Mouse (Mus musculus) embryonic facial prominence, embryonic 10.5 days (tissue): ENCODE results near the gene Zfp526. TPM values are rescaled to one million over a fixed set of nuclear protein-coding genes. Genes with fewer than 3 reads are reported as not detected.

Experiments
- DNase-seq: peaks from one replicate; pipeline ENCODE4 v3.0.0-alpha.2; 2017; ENCODE audit warnings: low spot score
- H3K27ac ChIP-seq: fragments of 300-500 bp; sonication (generic); replicated peaks from 2 replicates; pipeline ENCODE4 v1.5.1; 2016; ENCODE audit warnings: mild to moderate bottlenecking
- H3K27me3 ChIP-seq: fragments of 300-500 bp; sonication (generic); replicated peaks from 2 replicates; pipeline ENCODE4 v1.6.1; 2016; ENCODE audit warnings: low read depth, mild to moderate bottlenecking; ENCODE audit not compliant: poor library complexity, severe bottlenecking
- H3K36me3 ChIP-seq: fragments of 300-500 bp; sonication (generic); replicated peaks from 2 replicates; pipeline ENCODE4 v1.6.1; 2016; ENCODE audit warnings: mild to moderate bottlenecking, moderate library complexity
- H3K4me1 ChIP-seq: fragments of 300-500 bp; sonication (generic); 2 replicates; pipeline ENCODE4 v1.6.1; 2016
- H3K4me3 ChIP-seq: fragments of 300-500 bp; sonication (generic); 2 replicates; pipeline ENCODE4 v1.5.1; 2016; ENCODE audit warnings: mild to moderate bottlenecking, moderate library complexity
- H3K9me3 ChIP-seq: fragments of 300-500 bp; sonication (generic); 2 replicates; pipeline ENCODE4 v1.6.1; 2016; ENCODE audit warnings: mild to moderate bottlenecking
- WGBS: fragments of 180-500 bp; shearing (Covaris S2); methylation state at CpG from one replicate; pipeline ENCODE4 v1.1.7; 2016; 5-methylcytosine and 5-hydroxymethylcytosine counted together
- polyA plus RNA-seq: library from polyadenylated mRNA; unstranded; fragments of >200 nt; fragmentation: Nextera tagmentation; extraction: Ambion mirVana; gene quantifications from 2 replicates; pipeline ENCODE4 v1.2.1, GENCODE M21; 2016

Zfp526 gene
- polyA plus RNA-seq, 1 experiment from 2014 or later = 2.7 TPM

DNA sequence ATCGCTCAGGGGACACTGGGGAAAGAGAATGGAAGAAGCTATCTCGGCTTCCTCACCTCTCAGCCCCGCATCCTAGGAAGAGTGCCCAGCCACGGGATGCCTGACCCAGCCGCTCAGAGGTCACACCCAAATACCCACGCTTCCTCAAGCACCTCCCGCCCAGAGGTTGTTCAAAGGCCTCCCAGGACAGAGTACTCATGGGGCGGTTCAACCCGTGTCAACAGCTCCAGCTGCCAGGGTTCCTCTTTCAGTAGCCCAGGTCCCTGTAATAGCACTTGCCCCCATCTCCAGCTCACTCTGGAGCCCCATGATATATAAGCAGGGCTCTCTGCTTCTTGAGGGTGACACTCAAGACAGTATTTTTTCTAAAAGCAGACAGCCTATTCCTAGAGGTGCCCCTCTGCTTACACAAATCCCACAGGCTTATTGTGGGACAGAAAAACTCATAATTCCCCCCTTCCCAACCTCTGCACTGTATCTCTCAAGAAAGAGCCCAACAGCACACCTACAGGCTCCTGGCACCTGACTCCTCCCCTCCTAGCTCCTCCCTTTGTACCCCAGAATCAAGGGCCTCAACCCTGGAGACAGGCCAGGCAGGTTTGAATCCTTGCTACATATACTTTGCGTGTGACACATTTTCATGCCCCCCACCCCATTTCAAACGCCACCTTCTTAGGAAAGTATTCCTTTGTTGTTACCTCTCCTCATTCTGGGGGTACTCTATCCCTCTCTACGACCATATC lies 3.4 kb upstream of the Zfp526 start:
- 60% methylated on average over 12 of the region's 12 CpGs for WGBS
- H3K9me3 ChIP-seq = no peaks in the 10 kb centered on the region
- DNase-seq = no peak
- peaks cover 23% of the 10 kb centered on the region for H3K36me3 ChIP-seq
- peaks cover 47% of the 10 kb centered on the region for H3K4me1 ChIP-seq
- H3K27ac ChIP-seq = no peak overlapping the region
- peak overlapping the region; percentile 67 for H3K4me3 ChIP-seq
- no peaks in the 10 kb centered on the region for H3K27me3 ChIP-seq

DNA sequence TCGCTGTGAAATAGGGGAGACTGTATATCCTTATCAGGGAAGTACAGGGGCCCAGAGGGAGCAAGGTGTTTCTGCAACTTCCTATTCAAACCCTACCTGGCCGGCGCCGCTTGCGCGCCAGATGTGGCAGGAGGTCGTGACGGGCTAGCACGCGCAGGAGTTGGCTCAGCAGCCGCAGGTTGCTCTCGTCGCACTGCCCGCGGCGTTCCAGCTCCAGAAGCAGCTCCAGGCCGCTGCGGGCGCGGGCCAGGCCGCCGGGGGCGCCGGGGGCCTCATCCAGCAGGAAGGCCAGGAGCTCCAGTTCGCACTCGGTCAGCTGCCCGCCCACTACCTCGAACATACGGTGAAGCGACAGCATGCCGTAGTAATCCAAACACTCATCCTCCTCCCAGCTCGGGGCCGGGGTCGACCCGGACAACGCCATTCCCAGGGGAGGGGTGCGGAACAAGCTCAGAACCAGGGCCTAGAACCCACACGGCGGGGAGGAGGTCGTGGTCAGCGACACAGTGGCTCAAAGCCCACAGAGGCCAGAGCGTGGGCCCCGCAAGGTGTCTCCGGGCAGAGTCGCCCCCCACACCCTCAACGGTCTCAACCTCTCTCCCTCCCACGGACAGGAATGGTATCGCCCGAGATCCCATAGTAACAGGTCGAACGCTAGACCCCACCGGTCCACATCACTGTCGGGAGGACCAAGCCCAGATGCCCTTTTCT lies 2.4 kb upstream of the Zfp526 start:
- DNase-seq = peak; percentile 86
- Histone ChIP-seq H3K27ac (peak overlapping the region; percentile 93), H3K4me1 (peaks cover 47% of the 10 kb centered on the region), H3K27me3 (no peaks in the 10 kb centered on the region), H3K4me3 (peak overlapping the region; percentile 67), H3K36me3 (peaks cover 30% of the 10 kb centered on the region), H3K9me3 (no peaks in the 10 kb centered on the region)
- under 1% methylated on average over 53 of the region's 53 CpGs for WGBS

- under 1% methylated on average over 16 of the region's 16 CpGs for WGBS
- Histone ChIP-seq H3K4me1 (peaks cover 47% of the 10 kb centered on the region), H3K36me3 (peaks cover 30% of the 10 kb centered on the region), H3K4me3 (peak overlapping the region; percentile 67), H3K9me3 (no peaks in the 10 kb centered on the region), H3K27me3 (no peaks in the 10 kb centered on the region), H3K27ac (peak overlapping the region; percentile 93)
- no peak for DNase-seq
These were observed 1.8 kb upstream of the Zfp526 start for GRCm38 (mm10) chr7:25219416-25219750.

GRCm38 (mm10) chr7:25219756-25220456 lies 1.3 kb upstream of the Zfp526 start:
- H3K36me3 ChIP-seq = peaks cover 33% of the 10 kb centered on the region
- DNase-seq = peak; percentile 95
- peaks cover 47% of the 10 kb centered on the region for H3K4me1 ChIP-seq
- H3K27me3 ChIP-seq = no peaks in the 10 kb centered on the region
- H3K4me3 ChIP-seq = peak overlapping the region; percentile 67
- no peaks in the 10 kb centered on the region for H3K9me3 ChIP-seq
- H3K27ac ChIP-seq = peak overlapping the region; percentile 93
- 4% methylated on average over 31 of the region's 31 CpGs for WGBS

DNA sequence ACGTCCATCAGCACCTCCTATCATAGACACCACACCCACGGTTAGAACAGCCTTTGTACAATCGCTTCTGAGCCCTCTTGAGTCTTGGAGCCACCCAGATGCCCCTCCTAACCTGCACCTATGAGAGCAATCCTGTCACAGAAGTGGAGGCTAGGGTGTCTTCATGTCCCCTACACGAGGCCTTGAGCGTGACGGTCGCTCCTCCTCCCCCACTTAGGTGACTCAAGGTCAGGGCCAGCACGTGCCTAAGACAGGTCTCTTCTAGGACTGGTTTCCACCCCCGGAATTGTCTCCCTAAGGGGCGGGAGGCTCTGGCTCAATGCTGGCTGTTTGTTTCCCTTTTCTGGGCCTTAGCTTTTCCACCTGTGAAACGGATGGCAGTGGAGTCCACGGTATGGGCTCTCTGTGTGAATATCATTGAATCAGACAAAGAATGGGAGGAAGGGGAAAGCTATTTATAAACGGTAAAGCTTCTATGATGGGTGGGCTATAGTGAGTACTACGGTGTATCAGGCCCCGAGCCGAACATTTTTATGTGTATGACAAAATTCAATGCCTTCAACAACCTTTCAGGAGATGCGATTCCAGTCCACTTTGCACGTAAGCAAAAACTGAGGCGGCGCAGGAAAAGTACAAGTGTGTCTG lies 646 bp upstream of the Zfp526 start, which contains the start of gene Dedd2:
Dedd2 (minus strand) TSS at position 159 of the 645 bp plus-strand sequence.
- Histone ChIP-seq H3K36me3 (peaks cover 33% of the 10 kb centered on the region), H3K27me3 (no peaks in the 10 kb centered on the region), H3K9me3 (no peaks in the 10 kb centered on the region), H3K4me1 (peaks cover 47% of the 10 kb centered on the region), H3K27ac (peak within 1 kb of the TSS; percentile 93), H3K4me3 (peak within 1 kb of the TSS; percentile 67)
- DNase-seq = no peak
- WGBS = 11% methylated on average over 20 of the region's 20 CpGs

- peaks cover 49% of the 10 kb centered on the region for H3K36me3 ChIP-seq
- H3K27me3 ChIP-seq = no peaks in the 10 kb centered on the region
- peak overlapping the region; percentile 93; the same call in 1 of the 2 replicates for H3K27ac ChIP-seq
- DNase-seq = no peak
- peaks cover 46% of the 10 kb centered on the region for H3K4me1 ChIP-seq
- 89% methylated on average over 10 of the region's 10 CpGs for WGBS
- no peaks in the 10 kb centered on the region for H3K9me3 ChIP-seq
- peak overlapping the region; percentile 67 for H3K4me3 ChIP-seq
These were observed 1.2 kb downstream of the Zfp526 start for GRCm38 (mm10) chr7:25222275-25222967.

GRCm38 (mm10) chr7:25227523-25228300 lies 6.5 kb downstream of the Zfp526 start:
- Histone ChIP-seq H3K4me1 (peaks cover under 1% of the 10 kb centered on the region), H3K9me3 (no peaks in the 10 kb centered on the region), H3K4me3 (no peak overlapping the region), H3K36me3 (peaks cover 99% of the 10 kb centered on the region), H3K27ac (no peak overlapping the region), H3K27me3 (no peaks in the 10 kb centered on the region)
- WGBS = 92% methylated on average over 1 of the region's 1 CpGs
- no peak for DNase-seq

GRCm38 (mm10) chr7:25230690-25231285 lies 9.6 kb downstream of the Zfp526 start:
- Histone ChIP-seq H3K9me3 (no peaks in the 10 kb centered on the region), H3K4me1 (peaks cover 8% of the 10 kb centered on the region), H3K4me3 (no peak overlapping the region), H3K36me3 (peaks cover 99% of the 10 kb centered on the region), H3K27ac (no peak overlapping the region), H3K27me3 (no peaks in the 10 kb centered on the region)
- no peak for DNase-seq
- WGBS = 86% methylated on average over 9 of the region's 9 CpGs

GRCm38 (mm10) chr7:25232101-25232648 lies 10.9 kb downstream of the Zfp526 start:
- no peak for DNase-seq
- Histone ChIP-seq H3K4me1 (peaks cover 20% of the 10 kb centered on the region), H3K27me3 (no peaks in the 10 kb centered on the region)

DNA sequence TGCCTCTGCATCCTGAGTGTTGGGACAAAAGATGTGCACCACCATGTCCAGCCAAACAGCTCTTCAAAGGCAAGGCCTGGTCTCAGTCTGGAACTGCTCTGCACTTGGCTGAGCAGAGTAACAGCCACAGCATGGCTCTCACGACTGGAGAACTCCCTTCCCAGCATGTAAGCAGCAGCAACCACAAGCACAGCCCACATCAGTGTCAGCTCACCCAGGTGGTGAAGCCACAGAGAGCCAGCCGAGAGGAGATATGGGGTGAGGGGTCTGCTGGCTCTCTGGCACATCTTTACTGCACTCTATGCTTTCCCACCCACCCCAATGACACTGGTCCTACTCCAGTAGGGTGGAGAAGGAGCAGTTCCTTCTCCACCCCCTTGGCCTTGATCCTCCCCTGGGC lies 11.8 kb downstream of the Zfp526 start:
- H3K27me3 ChIP-seq = no peaks in the 10 kb centered on the region
- H3K36me3 ChIP-seq = peaks cover 77% of the 10 kb centered on the region
- H3K9me3 ChIP-seq = no peaks in the 10 kb centered on the region
- peak overlapping the region; percentile 22; the same call in 1 of the 2 replicates for H3K4me3 ChIP-seq
- 87% methylated on average over 2 of the region's 2 CpGs for WGBS
- DNase-seq = no peak
- H3K4me1 ChIP-seq = peaks cover 20% of the 10 kb centered on the region
- no peak overlapping the region for H3K27ac ChIP-seq

More at GRCm38 (mm10) chr7:25232101-25232648, 10.9 kb downstream of the Zfp526 start:
- Histone ChIP-seq H3K4me3 (no peak overlapping the region), H3K27ac (no peak overlapping the region), H3K36me3 (peaks cover 86% of the 10 kb centered on the region), H3K9me3 (no peaks in the 10 kb centered on the region)
- WGBS = 66% methylated on average over 5 of the region's 5 CpGs

DNA sequence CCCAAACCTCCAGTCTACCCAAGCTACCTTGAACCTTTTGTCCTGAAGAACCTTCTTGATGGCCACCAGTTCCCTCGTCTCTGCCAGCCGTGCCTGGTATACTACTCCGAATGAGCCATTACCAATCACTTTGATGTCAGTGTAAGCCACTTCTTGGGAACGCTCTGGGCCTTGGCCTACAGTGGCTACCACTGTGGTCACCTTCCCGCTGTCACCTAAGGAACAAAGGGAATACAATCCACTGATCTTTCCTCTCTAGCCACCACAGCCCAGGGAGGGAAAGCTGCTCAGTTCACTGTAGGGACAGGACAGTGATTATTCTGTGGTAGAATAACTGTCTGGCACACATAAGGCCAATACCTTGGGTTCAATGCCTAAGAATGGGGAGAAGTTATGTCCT lies 14.3 kb downstream of the Zfp526 start:
- Histone ChIP-seq H3K27ac (no peak overlapping the region), H3K4me1 (peaks cover 37% of the 10 kb centered on the region), H3K9me3 (no peaks in the 10 kb centered on the region), H3K27me3 (no peaks in the 10 kb centered on the region), H3K36me3 (peaks cover 55% of the 10 kb centered on the region), H3K4me3 (peak overlapping the region; percentile 98; the same call in 1 of the 2 replicates)
- DNase-seq = no peak
- 94% methylated on average over 5 of the region's 5 CpGs for WGBS
